Mouse (Mus musculus): ENCODE data around the gene Srpk3. TPM values are rescaled to one million over a fixed set of nuclear protein-coding genes. Genes with fewer than 3 reads are reported as not detected.
"Not testable (repeated sequence)": the region's sequence is repeated elsewhere in the genome, so short reads cannot be mapped to it uniquely, and the experiment has no call there.

Gene Srpk3
- total RNA-seq (2021) (10 to 100 TPM; 26.1 to 29.9 TPM), polyA plus RNA-seq (2012; rRNA removed) (64.2 and 76.7 TPM in 2 replicates)
- long read RNA-seq, transcript Srpk3-201 (15 exons, 1,981 nt): major isoform, 37 of 68 reads
- long read RNA-seq, partial matches to known transcripts: 8 of 68 reads
- long read RNA-seq, other reads (novel, unspliced or antisense): 23 of 68 reads

GRCm38 (mm10) chrX:73774168-73774760 lies at the start of gene Srpk3:
Srpk3 (plus strand) TSS chrX:73774405.
- H3K27ac ChIP-seq: peak within 1 kb of the TSS; percentile 74
- H3K79me2 ChIP-seq (replicated peaks; ENCODE audit: control insufficient read depth, insufficient read depth, low read length): no peaks in the 10 kb centered on the region
- intact Hi-C loops (cut with DNase I): no loop called here
- no peaks in the 10 kb centered on the region for H3K36me3 ChIP-seq (ENCODE audit: control insufficient read depth, insufficient read depth, low read length)
- peak within 1 kb of the TSS; percentile 67 for H3K9ac ChIP-seq (ENCODE audit: low read depth, low read length)
- no peaks in the 10 kb centered on the region for H3K27me3 ChIP-seq (ENCODE audit: control insufficient read depth, insufficient read depth, low read length)
- H3K4me3 ChIP-seq: peak within 1 kb of the TSS; percentile 36
- peak; percentile 23; the same call in 1 of the 2 replicates for TF ChIP-seq EP300 (IDR thresholded peaks at IDR 0.05; ENCODE audit: insufficient read depth, low read depth, low read length)
- no peak for TF ChIP-seq CTCF (IDR thresholded peaks at IDR 0.05)
- peak; percentile 85 for TF ChIP-seq POLR2A (IDR thresholded peaks at IDR 0.05; ENCODE audit: insufficient read depth, low read depth, low read length)
- whole genome bisulfite sequencing: 16% methylated on average over 9 of the region's 9 CpGs
- DNase-seq: peak; percentile 56 to 64
- H3K4me1 ChIP-seq (ENCODE audit: control insufficient read depth, insufficient read depth, low read length): peaks cover 3% of the 10 kb centered on the region

GRCm38 (mm10) chrX:73730908-73731307 lies 43.3 kb upstream of the Srpk3 start:
- Histone ChIP-seq H3K79me2 (replicated peaks; ENCODE audit: control insufficient read depth, insufficient read depth, low read length) (no peaks in the 10 kb centered on the region), H3K27me3 (ENCODE audit: control insufficient read depth, insufficient read depth, low read length) (no peaks in the 10 kb centered on the region), H3K9ac (ENCODE audit: low read depth, low read length) (no peak overlapping the region), H3K36me3 (ENCODE audit: control insufficient read depth, insufficient read depth, low read length) (no peaks in the 10 kb centered on the region), H3K4me1 (ENCODE audit: control insufficient read depth, insufficient read depth, low read length) (no peaks in the 10 kb centered on the region), H3K4me3 (no peak overlapping the region), H3K27ac (no peak overlapping the region)
- DNase-seq: no peak
- TF ChIP-seq POLR2A (IDR thresholded peaks at IDR 0.05; ENCODE audit: insufficient read depth, low read depth, low read length) (no peak), CTCF (IDR thresholded peaks at IDR 0.05) (no peak), EP300 (IDR thresholded peaks at IDR 0.05; ENCODE audit: insufficient read depth, low read depth, low read length) (no peak)
- 29% methylated on average over 1 of the region's 1 CpGs for WGBS
- intact Hi-C loops (cut with DNase I): no loop called here

- Histone ChIP-seq H3K9ac (ENCODE audit: low read depth, low read length) (no peak overlapping the region), H3K27me3 (ENCODE audit: control insufficient read depth, insufficient read depth, low read length) (no peaks in the 10 kb centered on the region), H3K4me3 (no peak overlapping the region), H3K4me1 (ENCODE audit: control insufficient read depth, insufficient read depth, low read length) (no peaks in the 10 kb centered on the region; the same call in 1 of the 2 replicates), H3K27ac (no peak overlapping the region), H3K36me3 (ENCODE audit: control insufficient read depth, insufficient read depth, low read length) (no peaks in the 10 kb centered on the region), H3K79me2 (replicated peaks; ENCODE audit: control insufficient read depth, insufficient read depth, low read length) (no peaks in the 10 kb centered on the region)
- TF ChIP-seq POLR2A (IDR thresholded peaks at IDR 0.05; ENCODE audit: insufficient read depth, low read depth, low read length): no peak
- peak; percentile 36 for TF ChIP-seq CTCF (IDR thresholded peaks at IDR 0.05)
- no peak for TF ChIP-seq EP300 (IDR thresholded peaks at IDR 0.05; ENCODE audit: insufficient read depth, low read depth, low read length)
- intact Hi-C loops (cut with DNase I): no loop called here
- no peak for DNase-seq
- WGBS: 57% methylated on average over 1 of the region's 1 CpGs
Measured at GRCm38 (mm10) chrX:73738155-73738554, 36.0 kb upstream of the Srpk3 start.

GRCm38 (mm10) chrX:73739151-73739550 lies 35.1 kb upstream of the Srpk3 start:
- no peak for DNase-seq
- H3K9ac ChIP-seq (ENCODE audit: low read depth, low read length): no peak overlapping the region
- 42% methylated on average over 5 of the region's 5 CpGs for WGBS
- H3K79me2 ChIP-seq (replicated peaks; ENCODE audit: control insufficient read depth, insufficient read depth, low read length): no peaks in the 10 kb centered on the region
- no peak for TF ChIP-seq POLR2A (IDR thresholded peaks at IDR 0.05; ENCODE audit: insufficient read depth, low read depth, low read length)
- no peak for TF ChIP-seq EP300 (IDR thresholded peaks at IDR 0.05; ENCODE audit: insufficient read depth, low read depth, low read length)
- TF ChIP-seq CTCF (IDR thresholded peaks at IDR 0.05): no peak
- intact Hi-C loops (cut with DNase I): no loop called here
- H3K4me1 ChIP-seq (ENCODE audit: control insufficient read depth, insufficient read depth, low read length): no peaks in the 10 kb centered on the region; the same call in 1 of the 2 replicates
- H3K36me3 ChIP-seq (ENCODE audit: control insufficient read depth, insufficient read depth, low read length): no peaks in the 10 kb centered on the region
- H3K27me3 ChIP-seq (ENCODE audit: control insufficient read depth, insufficient read depth, low read length): no peaks in the 10 kb centered on the region
- no peak overlapping the region for H3K4me3 ChIP-seq
- no peak overlapping the region for H3K27ac ChIP-seq

- H3K27me3 ChIP-seq (ENCODE audit: control insufficient read depth, insufficient read depth, low read length); H3K79me2 ChIP-seq (replicated peaks; ENCODE audit: control insufficient read depth, insufficient read depth, low read length); DNase-seq; H3K27ac ChIP-seq; H3K4me1 ChIP-seq (ENCODE audit: control insufficient read depth, insufficient read depth, low read length); H3K9ac ChIP-seq (ENCODE audit: low read depth, low read length); H3K4me3 ChIP-seq; H3K36me3 ChIP-seq (ENCODE audit: control insufficient read depth, insufficient read depth, low read length); intact Hi-C loops (cut with DNase I): not testable (repeated sequence)
- WGBS: 91% methylated on average over 7 of the region's 7 CpGs
Measured at GRCm38 (mm10) chrX:73739841-73740240, 34.4 kb upstream of the Srpk3 start.

GRCm38 (mm10) chrX:73744774-73745481 lies 29.3 kb upstream of the Srpk3 start:
- no peaks in the 10 kb centered on the region for H3K4me1 ChIP-seq (ENCODE audit: control insufficient read depth, insufficient read depth, low read length)
- no peaks in the 10 kb centered on the region for H3K27me3 ChIP-seq (ENCODE audit: control insufficient read depth, insufficient read depth, low read length)
- DNase-seq: no peak
- H3K4me3 ChIP-seq: no peak overlapping the region
- H3K9ac ChIP-seq (ENCODE audit: low read depth, low read length): no peak overlapping the region
- H3K27ac ChIP-seq: no peak overlapping the region
- H3K79me2 ChIP-seq (replicated peaks; ENCODE audit: control insufficient read depth, insufficient read depth, low read length): no peaks in the 10 kb centered on the region
- no peak for TF ChIP-seq CTCF (IDR thresholded peaks at IDR 0.05)
- no peak for TF ChIP-seq EP300 (IDR thresholded peaks at IDR 0.05; ENCODE audit: insufficient read depth, low read depth, low read length)
- TF ChIP-seq POLR2A (IDR thresholded peaks at IDR 0.05; ENCODE audit: insufficient read depth, low read depth, low read length): no peak
- no peaks in the 10 kb centered on the region for H3K36me3 ChIP-seq (ENCODE audit: control insufficient read depth, insufficient read depth, low read length)
- intact Hi-C loops (cut with DNase I): no loop called here
- whole genome bisulfite sequencing: 56% methylated on average over 1 of the region's 1 CpGs

All from heart, adult 2 months (tissue).